In genomic region chr13:96951880-96952279, GRCm38 (mm10) we compare ENCODE assay signal across 21 mouse cellular contexts. TPM values are rescaled to one million over a fixed set of nuclear protein-coding genes. Genes with fewer than 3 reads are reported as not detected.
DNase-seq lines count a peak whose midpoint lies in the region; ATAC-seq and TF ChIP-seq lines count a peak whose summit lies in the region.
"Had no signal": no experiment of that assay in that cellular context is flagged by ENCODE, and none has a peak within 500 bp of the region (broad histone marks: within the 10 kb centered on the region; RNA-seq: fewer than 3 reads in every experiment).

No protein-coding gene starts in this region.

- no peak for DNase-seq in frontal cortex, postnatal 25 days (ENCODE audit: low spot score in 2 of 2)
- DNase-seq in neural tube, embryonic 10.5 days (ENCODE audit: extremely low spot score, low spot score): no peak
- peak; percentile 76 for DNase-seq in forebrain, postnatal 0 days
- no peak for DNase-seq in adrenal gland, adult 18-20 months (ENCODE audit: low spot score in 2 of 2)
- DNase-seq in frontal cortex, postnatal 14 days (ENCODE audit: low spot score in 2 of 2): no peak
- DNase-seq: adrenal gland, postnatal 10 days; cerebellum, adult 18-20 months; heart, adult 2 months; kidney, adult 9 months; kidney, postnatal 36 days; liver; liver, postnatal 0 days; lung, postnatal 14 days; spleen, adult 18-20 months; thymus, adult 2 months had no signal

- H3K4me3 ChIP-seq in neural tube, embryonic 13.5 days: no peak overlapping the region
- no peak overlapping the region for H3K4me3 ChIP-seq in forebrain, postnatal 0 days (ENCODE audit: low read depth, low read length)
- no peak overlapping the region for H3K4me3 ChIP-seq in neural tube, embryonic 14.5 days (ENCODE audit: low read depth, low read length)
- H3K4me3 ChIP-seq: embryonic facial prominence, embryonic 12.5 days; heart, adult 2 months; heart, embryonic 15.5 days; megakaryocyte, embryonic 14.5 days had no signal

- no peak overlapping the region for H3K4me2 ChIP-seq in neural tube, embryonic 13.5 days
- no peak overlapping the region for H3K4me2 ChIP-seq in forebrain, postnatal 0 days (ENCODE audit: low read depth)
- H3K4me2 ChIP-seq in neural tube, embryonic 14.5 days (ENCODE audit: low read depth, low read length): no peak overlapping the region
- H3K4me2 ChIP-seq: embryonic facial prominence, embryonic 12.5 days; heart, embryonic 15.5 days had no signal

- H3K36me3 ChIP-seq in neural tube, embryonic 13.5 days: no peaks in the 10 kb centered on the region
- no peaks in the 10 kb centered on the region for H3K36me3 ChIP-seq in forebrain, postnatal 0 days (ENCODE audit: insufficient read depth)
- no peaks in the 10 kb centered on the region for H3K36me3 ChIP-seq in neural tube, embryonic 14.5 days (ENCODE audit: control insufficient read depth, insufficient read depth, low read length)
- H3K36me3 ChIP-seq: embryonic facial prominence, embryonic 12.5 days; heart, embryonic 15.5 days had no signal

- no peak overlapping the region for H3K9ac ChIP-seq in neural tube, embryonic 13.5 days
- no peak overlapping the region for H3K9ac ChIP-seq in forebrain, postnatal 0 days
- no peak overlapping the region for H3K9ac ChIP-seq in neural tube, embryonic 14.5 days (replicated peaks; ENCODE audit: low read depth, low read length)
- H3K9ac ChIP-seq: embryonic facial prominence, embryonic 12.5 days; heart, embryonic 15.5 days; liver, postnatal 0 days had no signal

- H3K27me3 ChIP-seq in neural tube, embryonic 13.5 days: no peaks in the 10 kb centered on the region
- H3K27me3 ChIP-seq in forebrain, postnatal 0 days (ENCODE audit: insufficient read depth, low read length): no peaks in the 10 kb centered on the region
- no peaks in the 10 kb centered on the region for H3K27me3 ChIP-seq in neural tube, embryonic 14.5 days (ENCODE audit: control insufficient read depth, insufficient read depth, low read length)
- H3K27me3 ChIP-seq: embryonic facial prominence, embryonic 12.5 days; heart, embryonic 15.5 days had no signal

- H3K9me3 ChIP-seq in neural tube, embryonic 13.5 days: no peaks in the 10 kb centered on the region
- no peaks in the 10 kb centered on the region for H3K9me3 ChIP-seq in forebrain, postnatal 0 days (ENCODE audit: low read length)
- no peaks in the 10 kb centered on the region for H3K9me3 ChIP-seq in neural tube, embryonic 14.5 days (ENCODE audit: control insufficient read depth, low read length)
- H3K9me3 ChIP-seq: embryonic facial prominence, embryonic 12.5 days; heart, embryonic 15.5 days had no signal

- 0 out of 2 replicates have a peak, but pooled peaks have one; percentile 26 for ATAC-seq in frontal cortex, adult (ENCODE audit: low TSS enrichment)
- peak; percentile 72; the same call in 1 of the 2 replicates for ATAC-seq in neural tube, embryonic 13.5 days (ENCODE audit: low read depth)
- ATAC-seq in forebrain, postnatal 0 days: peak; percentile 86
- ATAC-seq in neural tube, embryonic 14.5 days (ENCODE audit: low read depth): peak; percentile 54
- ATAC-seq: liver, postnatal 0 days had no signal

- no peak overlapping the region for H3K27ac ChIP-seq in neural tube, embryonic 13.5 days (replicated peaks)
- 0 out of 2 replicates have a peak overlapping the region, but pooled peaks have one; percentile 36 for H3K27ac ChIP-seq in forebrain, postnatal 0 days (ENCODE audit: low read depth, low read length)
- H3K27ac ChIP-seq in neural tube, embryonic 14.5 days (ENCODE audit: low read depth, low read length): no peak overlapping the region
- H3K27ac ChIP-seq: embryonic facial prominence, embryonic 12.5 days; heart, adult 2 months; heart, embryonic 15.5 days had no signal

- no peak for TF ChIP-seq CTCF in forebrain, postnatal 0 days (IDR thresholded peaks at IDR 0.05; ENCODE audit: low read depth)

- 44% methylated on average over 2 of the region's 2 CpGs for WGBS in neural tube, embryonic 13.5 days
- WGBS in forebrain, postnatal 0 days: 35% methylated on average over 2 of the region's 2 CpGs
- WGBS in neural tube, embryonic 14.5 days: 35% methylated on average over 2 of the region's 2 CpGs

- 0 out of 2 replicates have a peak, but pooled peaks cover 5% of the 10 kb centered on the region for H3K4me1 ChIP-seq in neural tube, embryonic 13.5 days (replicated peaks)
- H3K4me1 ChIP-seq in forebrain, postnatal 0 days (ENCODE audit: insufficient read depth): no peaks in the 10 kb centered on the region
- H3K4me1 ChIP-seq in neural tube, embryonic 14.5 days (ENCODE audit: control insufficient read depth, insufficient read depth, low read length): no peaks in the 10 kb centered on the region
- H3K4me1 ChIP-seq: embryonic facial prominence, embryonic 12.5 days; heart, embryonic 15.5 days had no signal

RNA-seq across cellular contexts. Expression of gene Gcnt4, which starts 27.4 kb away (rescaled TPM):
- polyA plus RNA-seq in neural tube, embryonic 13.5 days (2015; fragmentation: Nextera tagmentation; extraction: Ambion mirVana): 0.10 and 0.30 TPM in 2 replicates
- 0.76 and 0.85 TPM in 2 replicates for total RNA-seq in forebrain, postnatal 0 days (2014; rRNA removed)
- 0.08 and 0.16 TPM in 2 replicates for polyA plus RNA-seq in forebrain, postnatal 0 days (2015; fragmentation: Nextera tagmentation; extraction: Ambion mirVana)
- 0.19 TPM in 1 of 2 replicates, not detected in the other for polyA plus RNA-seq in neural tube, embryonic 14.5 days (2014; fragmentation: Nextera tagmentation; extraction: Ambion mirVana)
- total RNA-seq in adrenal gland, adult 18-20 months (2021): under 1 TPM; 0.10 to 0.66 TPM

Comparison
In these comparisons a context has a peak if more than half of its experiments do, and no peak if none do; other contexts are left out.
1. ATAC-seq: peak in every context shown above with its lines; median percentile 86 in forebrain, postnatal 0 days; 72 in neural tube, embryonic 13.5 days; 54 in neural tube, embryonic 14.5 days; 26 in frontal cortex, adult.